Mouse (Mus musculus) heart, adult 2 months (tissue): Measurements from ENCODE around the gene Fastkd5.

Experiments
- CTCF ChIP-seq: fragments of 200-600 bp; IDR thresholded peaks from 2 replicates; pipeline ENCODE4 v1.8.1; 2022; ENCODE audit warnings: antibody characterized with exemption, mild to moderate bottlenecking, moderate library complexity
- EP300 ChIP-seq: fragments of 200-500 bp; IDR thresholded peaks from 2 replicates; pipeline ENCODE4 v1.6.1; 2011; ENCODE audit warnings: low read depth, low read length, control low read depth; ENCODE audit not compliant: insufficient read depth
- POLR2A ChIP-seq: fragments of 200-500 bp; IDR thresholded peaks from 2 replicates; pipeline ENCODE4 v1.6.1; 2011; ENCODE audit warnings: mild to moderate bottlenecking, low read depth, low read length, control low read depth; ENCODE audit not compliant: insufficient read depth

DNA sequence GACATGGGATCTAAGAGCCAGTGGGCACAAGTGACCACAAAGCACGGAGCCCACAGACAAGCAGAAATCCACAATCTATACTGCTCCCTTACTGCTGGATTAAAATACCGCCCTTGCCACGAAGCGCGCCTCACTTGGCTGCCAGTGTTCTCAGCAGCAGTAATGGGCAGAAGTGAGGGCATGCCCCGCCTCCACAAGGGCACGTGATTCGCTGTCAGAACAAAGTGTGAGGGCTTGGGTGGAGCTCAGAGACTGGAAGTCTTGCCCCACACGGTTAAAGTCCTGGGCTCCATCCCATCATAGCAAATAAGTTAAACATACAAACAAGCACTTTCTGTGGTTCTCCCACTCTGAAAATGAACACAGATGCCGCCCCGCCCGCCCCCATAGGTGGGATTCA is 52.2 kb downstream of the Fastkd5 start:
- TF ChIP-seq CTCF (no peak), POLR2A (no peak), EP300 (no peak)
